Mouse (Mus musculus) bone marrow macrophage, adult 2 months (primary cell): ENCODE measurements around the gene Trim63.

ENCODE experiments used
- CTCF ChIP-seq: IDR thresholded peaks from 2 replicates; pipeline ENCODE4 v1.5.1; 2012; ENCODE audit warnings: low read depth, mild to moderate bottlenecking, low read length, moderate library complexity
- POLR2A ChIP-seq: IDR thresholded peaks from 2 replicates; pipeline ENCODE4 v1.6.1; 2012; ENCODE audit warnings: mild to moderate bottlenecking, low read depth, low read length, borderline replicate concordance

GRCm38 (mm10) chr4:134356591-134357460 is 41.9 kb downstream of the Trim63 start:
- TF ChIP-seq CTCF (peak; percentile 61), POLR2A (no peak)
